Mouse (Mus musculus) limb, embryonic 12.5 days (tissue): ENCODE measurements around the gene 8030474K03Rik. TPM values are rescaled to one million over a fixed set of nuclear protein-coding genes. Genes with fewer than 3 reads are reported as not detected.
"Not testable (repeated sequence)": the region's sequence is repeated elsewhere in the genome, so short reads cannot be mapped to it uniquely, and the experiment has no call there.

Experiments used
- ATAC-seq: fragments of 200-750 bp; cut with Nextera tagmentation; 2 replicates; pipeline ENCODE4 v1.8.0; 2017; ENCODE audit warnings: low read depth, moderate TSS enrichment; ENCODE audit not compliant: insufficient number of reproducible peaks, insufficient read depth, low FRiP score, low TSS enrichment
- H3K27ac ChIP-seq: fragments of 300-500 bp; sonication (generic); 2 replicates; pipeline ENCODE4 v1.5.1; 2016; ENCODE audit warnings: mild to moderate bottlenecking, moderate library complexity
- H3K27me3 ChIP-seq: fragments of 300-500 bp; sonication (generic); 2 replicates; pipeline ENCODE4 v1.6.1; 2016; ENCODE audit warnings: mild to moderate bottlenecking, moderate library complexity
- H3K36me3 ChIP-seq: fragments of 300-500 bp; sonication (generic); 2 replicates; pipeline ENCODE4 v1.6.1; 2016; ENCODE audit warnings: mild to moderate bottlenecking, moderate library complexity
- H3K4me1 ChIP-seq: fragments of 300-500 bp; sonication (generic); replicated peaks from 2 replicates; pipeline ENCODE4 v1.6.1; 2016
- H3K4me2 ChIP-seq: fragments of 300-500 bp; sonication (generic); 2 replicates; pipeline ENCODE4 v1.6.1; 2016; ENCODE audit warnings: mild to moderate bottlenecking, moderate library complexity
- H3K4me3 ChIP-seq: fragments of 300-500 bp; sonication (generic); replicated peaks from 2 replicates; pipeline ENCODE4 v1.5.1; 2016; ENCODE audit warnings: mild to moderate bottlenecking
- H3K9ac ChIP-seq: fragments of 300-500 bp; sonication (generic); replicated peaks from 2 replicates; pipeline ENCODE4 v1.6.1; 2016; ENCODE audit warnings: mild to moderate bottlenecking, moderate library complexity
- H3K9me3 ChIP-seq: fragments of 300-500 bp; sonication (generic); 2 replicates; pipeline ENCODE4 v1.6.1; 2016; ENCODE audit warnings: mild to moderate bottlenecking, moderate library complexity
- WGBS: fragments of 180-500 bp; shearing (Covaris S2); methylation state at CpG from one replicate; pipeline ENCODE4 v1.1.7; 2016; 5-methylcytosine and 5-hydroxymethylcytosine counted together
- polyA plus RNA-seq: library from polyadenylated mRNA; unstranded; fragments of >200 nt; fragmentation: Nextera tagmentation; extraction: Ambion mirVana; gene quantifications from 2 replicates; pipeline ENCODE4 v1.2.1, GENCODE M21; 2016

Gene 8030474K03Rik
- polyA plus RNA-seq, 1 experiment from 2014 or later = 0.45 TPM

DNA sequence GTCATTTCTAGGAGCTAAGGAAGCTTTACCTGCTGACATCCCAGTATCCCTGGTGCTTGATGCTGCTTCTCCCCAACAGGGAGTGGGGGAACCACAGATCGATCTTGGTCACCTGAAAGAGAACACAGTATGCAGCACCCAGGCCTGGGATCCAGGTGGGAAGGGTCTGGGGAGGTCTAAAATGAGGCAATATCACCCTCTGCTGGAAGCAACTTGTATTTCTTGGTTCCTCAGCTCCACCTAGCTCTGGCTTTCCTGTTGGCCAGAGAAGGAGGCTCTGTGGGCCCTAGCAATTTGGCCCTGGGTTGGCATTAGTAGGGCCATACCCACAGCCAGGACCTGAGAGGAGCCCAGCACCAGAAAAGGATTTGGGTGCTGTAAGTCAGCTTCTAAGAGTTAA, 24.7 kb downstream of the 8030474K03Rik start:
- H3K4me1 ChIP-seq = no peaks in the 10 kb centered on the region
- no peaks in the 10 kb centered on the region for H3K36me3 ChIP-seq
- H3K4me3 ChIP-seq = no peak overlapping the region
- H3K9ac ChIP-seq = no peak overlapping the region
- 46% methylated on average over 1 of the region's 1 CpGs for WGBS
- H3K27ac ChIP-seq = no peak overlapping the region
- no peaks in the 10 kb centered on the region for H3K9me3 ChIP-seq
- H3K27me3 ChIP-seq = peaks cover 40% of the 10 kb centered on the region
- no peak overlapping the region for H3K4me2 ChIP-seq
- no peak for ATAC-seq

DNA sequence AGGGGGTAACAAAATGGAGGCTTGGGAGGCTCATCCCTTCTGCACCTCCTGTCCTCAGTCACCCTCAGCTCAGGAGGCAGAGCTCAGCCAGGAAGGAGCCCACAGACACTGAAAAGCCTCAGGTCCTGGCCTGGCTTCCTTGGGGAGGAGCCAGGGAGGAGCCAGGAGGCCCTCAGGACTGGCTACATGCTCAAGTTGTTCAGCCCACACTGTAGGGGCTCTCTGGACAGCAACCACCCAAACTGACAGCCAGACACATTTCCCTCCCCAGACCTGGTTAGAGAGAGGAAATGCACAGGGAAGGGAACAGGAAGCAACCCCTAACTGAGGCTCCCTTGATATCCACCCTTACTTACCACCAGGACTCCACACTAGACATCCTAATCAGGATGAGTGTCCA, 25.5 kb downstream of the 8030474K03Rik start:
- ATAC-seq, H3K36me3 ChIP-seq, H3K27ac ChIP-seq, H3K4me1 ChIP-seq, H3K4me3 ChIP-seq, H3K4me2 ChIP-seq, H3K9me3 ChIP-seq, H3K9ac ChIP-seq: not testable (repeated sequence)
- H3K27me3 ChIP-seq = peaks cover 36% of the 10 kb centered on the region

GRCm38 (mm10) chrX:101847191-101847795, 52.8 kb downstream of the 8030474K03Rik start:
- Histone ChIP-seq H3K4me2 (no peak overlapping the region), H3K4me1 (peaks cover 14% of the 10 kb centered on the region; the same call in 1 of the 2 replicates), H3K4me3 (no peak overlapping the region), H3K9ac (no peak overlapping the region), H3K27ac (peak overlapping the region; percentile 14; the same call in 1 of the 2 replicates), H3K27me3 (peaks cover 80% of the 10 kb centered on the region), H3K9me3 (no peaks in the 10 kb centered on the region), H3K36me3 (no peaks in the 10 kb centered on the region)
- 40% methylated on average over 5 of the region's 5 CpGs for WGBS
- no peak for ATAC-seq

Other genes with a start within 250 kb of the 8030474K03Rik start
- gene Ogt, start 154.6 kb upstream of the 8030474K03Rik start, polyA plus RNA-seq = 158 and 173 TPM in 2 replicates
- not detected in 2 replicates for gene Cxcr3, start 60.4 kb upstream of the 8030474K03Rik start, polyA plus RNA-seq
- gene Gm4779, start 233 bp upstream of the 8030474K03Rik start, polyA plus RNA-seq = 0.36 TPM in 1 of 2 replicates, not detected in the other
- gene Nhsl2, start 54.7 kb downstream of the 8030474K03Rik start, polyA plus RNA-seq = 16.8 and 21.0 TPM in 2 replicates